Mouse (Mus musculus) left cerebral cortex, adult 11 months (tissue): ENCODE data around the gene Cwh43.
"Not testable (repeated sequence)": the region's sequence is repeated elsewhere in the genome, so short reads cannot be mapped to it uniquely, and the experiment has no call there.

ENCODE experiments used
- DNase-seq: peaks from one replicate; pipeline ENCODE4 v3.0.0; 2022; ENCODE audit warnings: low spot score

The Cwh43 gene

GRCm38 (mm10) chr5:73480700-73481099 lies 74.8 kb downstream of the Cwh43 start, which contains the start of gene Dcun1d4:
Dcun1d4 (plus strand) TSS chr5:73481000.
- no peak for DNase-seq

GRCm38 (mm10) chr5:73481401-73481800 lies 75.5 kb downstream of the Cwh43 start:
- DNase-seq: no peak

GRCm38 (mm10) chr5:73482381-73482780 lies 76.5 kb downstream of the Cwh43 start:
- DNase-seq: not testable (repeated sequence)

- DNase-seq: no peak
Measured at GRCm38 (mm10) chr5:73484016-73484615, 78.2 kb downstream of the Cwh43 start.

GRCm38 (mm10) chr5:73486451-73486850 lies 80.6 kb downstream of the Cwh43 start:
- no peak for DNase-seq

- DNase-seq: no peak
Measured at GRCm38 (mm10) chr5:73489915-73490314, 84.0 kb downstream of the Cwh43 start.

- peak; percentile 99 for DNase-seq
Measured at GRCm38 (mm10) chr5:73490596-73491073, 84.8 kb downstream of the Cwh43 start.

GRCm38 (mm10) chr5:73491074-73491836 lies 85.4 kb downstream of the Cwh43 start:
- no peak for DNase-seq

GRCm38 (mm10) chr5:73491837-73492720 lies 86.2 kb downstream of the Cwh43 start:
- peak; percentile 85 for DNase-seq

- no peak for DNase-seq
Measured at GRCm38 (mm10) chr5:73497401-73497800, 91.5 kb downstream of the Cwh43 start.

- DNase-seq: no peak
Measured at GRCm38 (mm10) chr5:73498559-73498958, 92.7 kb downstream of the Cwh43 start.

GRCm38 (mm10) chr5:73500867-73501440 lies 95.1 kb downstream of the Cwh43 start:
- DNase-seq: no peak

GRCm38 (mm10) chr5:73502422-73502821 lies 96.5 kb downstream of the Cwh43 start:
- DNase-seq: no peak
